Mouse (Mus musculus) ES-Bruce4 (cell line): ENCODE results near the gene D430041D05Rik. TPM values are rescaled to one million over a fixed set of nuclear protein-coding genes. Genes with fewer than 3 reads are reported as not detected.
A peak's percentile ranks its signal among the peaks of the same experiment; 100 is the strongest.

Experiments
- H3K27ac ChIP-seq: 2 replicates; pipeline ENCODE4 v1.5.1; 2012; ENCODE audit warnings: low read length, inconsistent platforms; ENCODE audit not compliant: insufficient read depth
- H3K27me3 ChIP-seq: 2 replicates; pipeline ENCODE4 v1.6.1; 2012; ENCODE audit warnings: mild to moderate bottlenecking, low read length, inconsistent platforms; ENCODE audit not compliant: control insufficient read depth, poor library complexity, insufficient read depth, severe bottlenecking
- H3K36me3 ChIP-seq: 2 replicates; pipeline ENCODE4 v1.6.1; 2012; ENCODE audit warnings: inconsistent platforms, mild to moderate bottlenecking, low read length, moderate library complexity; ENCODE audit not compliant: control insufficient read depth, poor library complexity, insufficient read depth, severe bottlenecking
- H3K4me1 ChIP-seq: one replicate; pipeline ENCODE4 v1.8.1; 2011; ENCODE audit warnings: low read length; ENCODE audit not compliant: control insufficient read depth, insufficient read depth
- H3K4me3 ChIP-seq: 2 replicates; pipeline ENCODE4 v1.5.1; 2011; ENCODE audit warnings: low read depth, mild to moderate bottlenecking, low read length
- H3K9ac ChIP-seq: 2 replicates; pipeline ENCODE4 v1.6.1; 2012; ENCODE audit warnings: low read depth, mild to moderate bottlenecking, inconsistent platforms; ENCODE audit not compliant: poor library complexity, severe bottlenecking
- H3K9me3 ChIP-seq: replicated peaks from 2 replicates; pipeline ENCODE4 v1.6.1; 2012; ENCODE audit warnings: mild to moderate bottlenecking, low read length, inconsistent platforms; ENCODE audit not compliant: control insufficient read depth, poor library complexity, insufficient read depth, severe bottlenecking
- CTCF ChIP-seq: IDR thresholded peaks from one replicate; pipeline ENCODE4 v1.8.1; 2011; ENCODE audit warnings: low read depth, low read length
- EP300 ChIP-seq: IDR thresholded peaks from 2 replicates; pipeline ENCODE4 v1.6.1; 2011; ENCODE audit warnings: low read depth, low read length; ENCODE audit not compliant: insufficient read depth
- POLR2A ChIP-seq: IDR thresholded peaks from one replicate; pipeline ENCODE4 v1.8.1; 2011; ENCODE audit warnings: low read length; ENCODE audit not compliant: insufficient read depth
- polyA plus RNA-seq: library from polyadenylated mRNA; stranded (reverse); fragments of >200 nt; gene quantifications from 2 replicates; pipeline ENCODE4 v1.2.4, GENCODE M21; 2011; ENCODE audit warnings: low read depth; ENCODE audit not compliant: missing spikeins, insufficient read depth, insufficient read length

Gene D430041D05Rik
- polyA plus RNA-seq, 1 experiment: 0.10 TPM

- Histone ChIP-seq H3K27ac (no peak overlapping the region), H3K36me3 (no peaks in the 10 kb centered on the region), H3K9ac (no peak overlapping the region), H3K27me3 (no peaks in the 10 kb centered on the region), H3K4me1 (peaks cover 2% of the 10 kb centered on the region), H3K4me3 (no peak overlapping the region), H3K9me3 (no peaks in the 10 kb centered on the region)
- TF ChIP-seq CTCF (no peak), EP300 (no peak), POLR2A (no peak)
Observed at GRCm38 (mm10) chr2:104398651-104399290, 12.0 kb downstream of the D430041D05Rik start.

- Histone ChIP-seq H3K27ac (no peak overlapping the region), H3K4me1 (peaks cover 2% of the 10 kb centered on the region), H3K4me3 (no peak overlapping the region), H3K27me3 (no peaks in the 10 kb centered on the region), H3K9me3 (no peaks in the 10 kb centered on the region), H3K36me3 (no peaks in the 10 kb centered on the region), H3K9ac (no peak overlapping the region)
- TF ChIP-seq EP300 (no peak), POLR2A (no peak), CTCF (no peak)
Observed at GRCm38 (mm10) chr2:104395961-104396360, 14.9 kb downstream of the D430041D05Rik start.

GRCm38 (mm10) chr2:104394769-104395168 lies 16.0 kb downstream of the D430041D05Rik start:
- H3K27me3 ChIP-seq: no peaks in the 10 kb centered on the region
- no peaks in the 10 kb centered on the region for H3K9me3 ChIP-seq
- H3K4me1 ChIP-seq: peaks cover 2% of the 10 kb centered on the region
- no peak overlapping the region for H3K9ac ChIP-seq
- TF ChIP-seq POLR2A (no peak), EP300 (0 out of 2 replicates have a peak, but pooled peaks have one; percentile 8), CTCF (no peak)
- no peak overlapping the region for H3K27ac ChIP-seq
- no peaks in the 10 kb centered on the region for H3K36me3 ChIP-seq
- no peak overlapping the region for H3K4me3 ChIP-seq

GRCm38 (mm10) chr2:104392700-104393312 lies 18.0 kb downstream of the D430041D05Rik start:
- Histone ChIP-seq H3K27me3 (no peaks in the 10 kb centered on the region), H3K9ac (no peak overlapping the region), H3K27ac (no peak overlapping the region), H3K4me3 (no peak overlapping the region), H3K9me3 (no peaks in the 10 kb centered on the region), H3K36me3 (no peaks in the 10 kb centered on the region), H3K4me1 (peaks cover 2% of the 10 kb centered on the region)
- TF ChIP-seq EP300 (no peak), POLR2A (no peak), CTCF (no peak)

GRCm38 (mm10) chr2:104389231-104389630 lies 21.6 kb downstream of the D430041D05Rik start:
- H3K36me3 ChIP-seq: no peaks in the 10 kb centered on the region
- no peak for TF ChIP-seq CTCF
- no peak for TF ChIP-seq POLR2A
- no peak for TF ChIP-seq EP300

GRCm38 (mm10) chr2:104385941-104386340 lies 24.9 kb downstream of the D430041D05Rik start:
- no peaks in the 10 kb centered on the region for H3K9me3 ChIP-seq
- H3K9ac ChIP-seq: no peak overlapping the region
- no peak overlapping the region for H3K27ac ChIP-seq
- H3K4me1 ChIP-seq: no peaks in the 10 kb centered on the region
- TF ChIP-seq EP300: no peak
- no peak for TF ChIP-seq CTCF
- no peak for TF ChIP-seq POLR2A
- no peaks in the 10 kb centered on the region for H3K36me3 ChIP-seq
- H3K4me3 ChIP-seq: no peak overlapping the region
- no peaks in the 10 kb centered on the region for H3K27me3 ChIP-seq

More at GRCm38 (mm10) chr2:104389231-104389630, 21.6 kb downstream of the D430041D05Rik start:
- H3K9ac ChIP-seq: no peak overlapping the region
- H3K27ac ChIP-seq: no peak overlapping the region
- no peaks in the 10 kb centered on the region for H3K27me3 ChIP-seq
- no peaks in the 10 kb centered on the region for H3K9me3 ChIP-seq
- no peak overlapping the region for H3K4me3 ChIP-seq
- H3K4me1 ChIP-seq: no peaks in the 10 kb centered on the region
